Mouse (Mus musculus) stomach, postnatal 0 days (tissue): ENCODE measurements at regions not wholly inside any gene's neighbourhood (a gene's known extent, or its start where the extent isn't known, plus 50 kb on each side); places are given as distances from the start of the nearest gene placed in this dataset.

Experiments
- CTCF ChIP-seq: IDR thresholded peaks from 2 replicates; pipeline ENCODE4 v1.5.1; 2016; ENCODE audit warnings: antibody characterized with exemption, low read depth, mild to moderate bottlenecking, moderate library complexity
- EP300 ChIP-seq: optimal IDR thresholded peaks from 2 replicates; pipeline ENCODE3; 2016; ENCODE audit warnings: antibody characterized with exemption

GRCm38 (mm10) chr12:28997474-28998192 lies 246.0 kb downstream of the Eipr1 start:
- TF ChIP-seq CTCF (no peak), EP300 (no peak)
